Mouse (Mus musculus) olfactory bulb, adult 2 months (tissue): ENCODE measurements around the gene Spock2.

Experiments used
- CTCF ChIP-seq: fragments of 200-500 bp; IDR thresholded peaks from 2 replicates; pipeline ENCODE4 v1.5.1; 2012; ENCODE audit warnings: low read depth, mild to moderate bottlenecking, low read length, moderate library complexity; ENCODE audit not compliant: insufficient read depth
- POLR2A ChIP-seq: fragments of 200-500 bp; IDR thresholded peaks from 2 replicates; pipeline ENCODE4 v1.6.1; 2012; ENCODE audit warnings: mild to moderate bottlenecking, low read depth, low read length, moderate library complexity; ENCODE audit not compliant: insufficient read depth

DNA sequence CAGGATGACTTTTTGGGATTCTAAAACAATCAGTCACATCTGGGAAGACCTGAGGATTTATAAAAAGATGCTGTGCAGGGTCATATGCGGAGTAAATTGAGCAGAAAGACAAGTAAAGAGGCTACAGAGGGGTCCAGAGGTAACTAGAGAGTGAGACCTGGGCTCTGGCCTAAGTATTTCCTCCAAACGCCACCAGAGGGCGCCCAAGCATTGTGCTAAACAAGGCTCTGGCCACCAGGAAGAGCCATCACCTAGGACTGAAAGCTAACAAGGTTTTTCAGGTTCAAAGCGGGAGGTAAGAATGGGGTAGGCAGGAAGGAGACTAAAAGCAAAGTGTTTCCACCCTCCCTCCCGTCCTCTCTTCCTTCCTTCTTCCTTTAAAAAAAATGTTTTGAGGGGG, 42.1 kb downstream of the Spock2 start:
- TF ChIP-seq CTCF (peak; percentile 68), POLR2A (no peak)
